Mouse (Mus musculus) gastrocnemius, postnatal 4 days (tissue): ENCODE measurements around the gene Sall4. TPM values are rescaled to one million over a fixed set of nuclear protein-coding genes. Genes with fewer than 3 reads are reported as not detected.
"Not testable (repeated sequence)": the region's sequence is repeated elsewhere in the genome, so short reads cannot be mapped to it uniquely, and the experiment has no call there.

Experiments
- DNase-seq, 2 experiments: peaks; one replicate each; pipeline ENCODE4 v3.0.0; 2021 to 2022; ENCODE audit warnings: low spot score in 2 of 2, mixed read lengths in 2 of 2
- total RNA-seq, 2 experiments: library from RNA; stranded (reverse); gene quantifications; 2 replicates each; pipeline ENCODE4 v1.2.3; 2021

Sall4 gene
- total RNA-seq, 2 experiments from 2014 or later: 0.31 to 0.39 TPM

- no peak for DNase-seq
These were observed 6.6 kb downstream of the Sall4 start for GRCm38 (mm10) chr2:168761141-168761540.

- not testable (repeated sequence) for DNase-seq
These were observed 23.3 kb downstream of the Sall4 start for GRCm38 (mm10) chr2:168744406-168744805.

- peak in 1 of 2 experiments; percentile 52 for DNase-seq
These were observed 25.1 kb downstream of the Sall4 start for GRCm38 (mm10) chr2:168742649-168743048.

- DNase-seq: peak; percentile 50 to 64
These were observed 25.6 kb downstream of the Sall4 start, which contains the start of gene Atp9a for GRCm38 (mm10) chr2:168742059-168742627. TSS of gene Atp9a (minus strand) at chr2:168742409.

GRCm38 (mm10) chr2:168741273-168742058 is 26.3 kb downstream of the Sall4 start:
- peak in 1 of 2 experiments; percentile 33 for DNase-seq

GRCm38 (mm10) chr2:168740496-168740895 is 27.2 kb downstream of the Sall4 start:
- no peak for DNase-seq

GRCm38 (mm10) chr2:168738854-168739253 is 28.9 kb downstream of the Sall4 start:
- no peak for DNase-seq

- no peak for DNase-seq
These were observed 29.9 kb downstream of the Sall4 start for GRCm38 (mm10) chr2:168737878-168738277.

- no peak for DNase-seq
These were observed 33.7 kb downstream of the Sall4 start for GRCm38 (mm10) chr2:168734023-168734422.

GRCm38 (mm10) chr2:168731258-168731657 is 36.5 kb downstream of the Sall4 start:
- DNase-seq: no peak

- no peak for DNase-seq
These were observed 38.0 kb downstream of the Sall4 start for GRCm38 (mm10) chr2:168729736-168730135.

GRCm38 (mm10) chr2:168728045-168728444 is 39.7 kb downstream of the Sall4 start:
- no peak for DNase-seq

GRCm38 (mm10) chr2:168726007-168726406 is 41.7 kb downstream of the Sall4 start:
- no peak for DNase-seq

- DNase-seq: no peak
These were observed 46.4 kb downstream of the Sall4 start for GRCm38 (mm10) chr2:168721313-168721712.

- no peak for DNase-seq
These were observed 48.0 kb downstream of the Sall4 start for GRCm38 (mm10) chr2:168719742-168720141.

- DNase-seq: no peak
These were observed 49.0 kb downstream of the Sall4 start for GRCm38 (mm10) chr2:168718735-168719134.

- DNase-seq: no peak
These were observed 49.5 kb downstream of the Sall4 start for GRCm38 (mm10) chr2:168718267-168718666.

GRCm38 (mm10) chr2:168712199-168713176 is 55.3 kb downstream of the Sall4 start:
- no peak for DNase-seq

GRCm38 (mm10) chr2:168710979-168711378 is 56.8 kb downstream of the Sall4 start:
- no peak for DNase-seq

- DNase-seq: no peak
These were observed 60.0 kb downstream of the Sall4 start for GRCm38 (mm10) chr2:168707766-168708165.

- DNase-seq: peak in 1 of 2 experiments; percentile 50
These were observed 65.5 kb downstream of the Sall4 start for GRCm38 (mm10) chr2:168702266-168702665.
